Mouse (Mus musculus) C3H10T1/2 (cell line): ENCODE measurements around the gene Rmdn2. TPM values are rescaled to one million over a fixed set of nuclear protein-coding genes. Genes with fewer than 3 reads are reported as not detected.

ENCODE experiments used
- polyA plus RNA-seq, 2 experiments: library from polyadenylated mRNA; unstranded; fragments of >200 nt; fragmentation: generic; extraction: Trizol; gene quantifications; one replicate each; pipeline ENCODE4 v1.2.1; 2012; ENCODE audit warnings: missing spikeins in 2 of 2

Gene Rmdn2
- polyA plus RNA-seq = 1 to 10 TPM in 1 of 2 experiments, under 1 TPM in 1; 0.19 to 3.9 TPM

DNA sequence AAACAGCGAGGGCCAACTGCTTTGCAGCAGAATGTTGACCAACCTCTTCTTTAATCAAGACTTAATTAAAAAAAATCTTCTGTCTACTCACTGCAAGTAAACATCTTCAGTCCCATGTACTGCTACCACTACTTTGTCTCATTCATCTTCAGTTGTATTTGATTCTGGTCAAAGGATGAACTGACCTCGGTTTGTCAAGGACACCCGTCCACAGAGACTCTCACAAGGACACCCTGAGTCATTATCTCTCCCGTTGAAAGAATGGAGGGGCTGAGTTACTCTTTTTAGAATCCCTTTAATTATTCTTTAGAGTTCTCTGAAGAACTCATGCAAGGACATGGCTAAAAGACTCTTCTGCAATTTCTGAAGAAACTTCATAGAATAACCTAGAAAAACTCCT, at the start of gene Rmdn2:
TSS of gene Rmdn2 (plus strand) at position 319 of the 400 bp plus-strand sequence.

DNA sequence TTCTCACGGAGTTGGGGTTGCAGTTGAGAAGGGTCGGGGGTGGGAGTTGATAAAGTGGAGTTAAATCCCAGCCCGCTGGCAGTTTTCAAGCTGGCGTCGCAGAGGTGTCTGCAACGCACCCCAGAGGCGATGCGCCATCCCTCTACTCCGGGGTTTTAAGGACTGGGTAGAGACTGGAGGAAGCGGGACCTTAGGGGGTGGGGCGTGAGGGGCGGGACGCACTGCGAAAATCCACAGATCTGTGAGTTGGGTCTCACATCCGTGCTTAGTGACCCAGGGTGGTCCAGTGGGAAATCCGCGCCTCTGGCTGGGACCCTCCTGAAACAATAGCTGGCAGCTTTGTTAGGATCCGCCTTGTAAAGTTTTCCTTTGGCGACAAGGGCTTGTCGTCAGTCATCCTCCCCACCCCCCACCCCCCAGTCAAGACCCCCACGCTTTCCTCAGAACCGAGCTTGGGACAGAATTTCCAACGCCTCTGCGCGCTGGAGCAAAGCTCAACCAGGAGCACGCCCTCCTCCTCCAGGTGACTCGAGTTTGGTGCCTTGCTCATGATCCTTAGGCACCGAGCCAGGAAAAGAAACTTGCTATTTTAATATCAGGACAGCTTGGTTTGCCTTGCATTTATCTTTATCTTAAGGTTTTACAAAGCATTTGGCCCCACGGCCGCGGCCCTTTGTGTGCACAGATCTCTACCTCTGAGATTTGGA, 103.4 kb downstream of the Rmdn2 start, which contains the start of gene Cyp1b1:
TSS of gene Cyp1b1 (minus strand) at position 131 of the 707 bp plus-strand sequence.

Other genes starting within 250 kb of the Rmdn2 start
- 10 to 100 TPM in 1 of 2 experiments, 1 to 10 TPM in 1; 1.1 to 18.1 TPM for gene Cyp1b1, start 103.2 kb downstream of the Rmdn2 start, polyA plus RNA-seq